Mouse (Mus musculus): ENCODE data around the gene Atf6.

Gene Atf6

DNA sequence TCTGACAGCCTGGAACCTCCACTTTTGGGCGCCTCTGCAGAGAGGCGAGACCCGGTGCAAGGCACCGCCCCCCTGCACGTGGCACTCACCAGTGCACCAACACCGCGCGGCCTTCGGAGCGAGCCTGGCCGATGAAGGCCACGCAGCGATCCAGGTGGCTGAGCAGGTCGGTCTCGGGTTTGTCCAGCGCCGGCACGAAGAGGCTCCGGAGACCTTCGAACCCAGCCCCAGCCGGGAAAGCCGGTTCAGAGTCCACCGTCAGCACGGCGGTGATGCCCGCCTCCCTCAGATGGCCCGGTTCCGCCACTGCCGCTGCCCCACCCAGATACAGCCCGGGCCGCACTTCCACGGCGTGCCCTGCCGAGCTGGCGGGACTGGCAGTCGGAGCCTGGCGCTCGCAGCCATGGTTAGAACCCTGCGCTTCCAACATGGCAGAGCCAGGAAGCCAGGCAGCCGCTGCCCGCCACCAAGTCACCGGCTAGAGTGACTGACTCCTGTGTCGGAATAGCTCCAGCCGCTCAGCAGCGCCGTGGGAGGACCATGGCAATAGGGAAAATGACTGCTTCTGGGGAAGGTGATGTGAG, 17.5 kb upstream of the Atf6 start, which contains the start of the genes Gm26620 and Dusp12:
Gm26620 (plus strand) TSS at position 88 of the 584 bp plus-strand sequence.
Dusp12 (minus strand) TSS at position 563 of the 584 bp plus-strand sequence.
- in situ Hi-C loops (cut with MboI, MseI), result loop anchor here in 1 of 2 experiments (25.0 kb wide), 1 partner anchor 377 kb away; the partner anchor contains the start of genes Adamts4, B4galt3 and Ndufs2

DNA sequence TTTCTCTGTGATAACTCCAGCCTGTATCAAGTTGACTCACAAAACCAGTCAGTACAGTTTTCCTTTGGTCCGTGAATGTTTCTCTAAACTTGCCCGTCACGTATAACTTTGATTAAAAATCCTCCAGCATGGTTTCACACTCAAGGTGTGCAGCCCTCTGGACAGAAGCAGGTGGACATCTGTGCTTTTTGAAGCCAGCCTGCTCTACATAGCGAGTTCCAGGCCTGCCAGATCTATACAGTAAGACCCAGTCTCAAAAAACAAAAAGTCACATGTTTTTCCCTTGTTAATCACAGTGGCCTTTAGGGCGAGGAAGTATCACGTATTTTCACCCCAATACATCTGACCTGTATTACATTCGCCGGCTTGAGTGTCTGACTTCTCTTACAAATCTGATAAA, 16.8 kb upstream of the Atf6 start:
- in situ Hi-C loops (cut with MboI, MseI), result loop anchor here in 1 of 2 experiments (25.0 kb wide), 1 partner anchor 378 kb away; the partner anchor contains the start of genes Adamts4, B4galt3 and Ndufs2

DNA sequence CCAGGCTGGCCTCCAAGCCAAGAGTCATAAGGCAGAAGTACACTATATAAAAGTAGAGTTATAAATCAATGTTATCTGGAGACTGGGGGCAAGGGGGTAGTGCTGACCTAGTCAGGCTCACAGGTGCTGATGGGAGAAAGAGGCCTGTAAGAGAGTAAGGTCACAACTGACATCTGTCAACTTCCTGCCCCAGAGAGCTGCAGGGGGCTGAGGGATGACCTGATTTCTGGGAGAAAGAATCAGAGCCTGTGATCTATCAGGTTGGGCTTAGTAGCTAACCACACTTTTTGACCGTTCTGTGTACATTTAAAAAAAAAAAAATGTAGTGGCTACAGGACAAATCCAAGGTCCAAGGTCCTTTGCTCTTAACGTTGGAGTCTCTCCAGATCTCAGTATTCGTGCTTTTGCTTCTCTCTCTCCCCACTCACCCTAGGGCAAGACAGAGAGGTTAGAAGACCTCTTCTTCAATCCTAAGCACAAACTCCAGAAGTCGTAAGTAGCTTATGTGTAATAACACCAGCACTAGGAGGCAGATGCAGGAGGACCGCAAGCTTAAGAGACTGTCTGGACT, 15.4 kb upstream of the Atf6 start:
- in situ Hi-C loops (cut with MboI, MseI), result loop anchor here in 1 of 2 experiments (25.0 kb wide), 1 partner anchor 379 kb away; the partner anchor contains the start of genes Adamts4, B4galt3 and Ndufs2

DNA sequence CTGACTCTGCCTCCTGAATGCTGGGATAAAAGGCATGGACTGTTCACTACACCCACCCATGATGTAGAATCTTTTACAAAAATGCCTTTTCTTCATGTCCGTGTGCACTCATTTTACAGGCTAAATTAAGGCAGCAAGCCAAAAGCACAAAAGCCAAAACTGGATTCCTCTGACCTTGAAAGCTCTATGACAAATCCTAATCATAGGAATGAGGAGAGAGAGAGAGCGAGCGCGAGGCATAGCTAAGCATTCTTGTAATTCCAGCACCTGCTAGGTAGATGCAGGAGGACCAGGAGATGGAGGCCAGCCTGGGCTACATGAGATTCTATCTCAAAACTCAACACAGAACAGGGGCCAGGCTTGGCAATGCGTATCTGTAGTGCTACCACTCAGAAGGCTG, 9.3 kb upstream of the Atf6 start:
- in situ Hi-C loops (cut with MboI, MseI), result loop anchor here in 1 of 2 experiments (25.0 kb wide), 1 partner anchor 385 kb away; the partner anchor contains the start of genes Adamts4, B4galt3 and Ndufs2

DNA sequence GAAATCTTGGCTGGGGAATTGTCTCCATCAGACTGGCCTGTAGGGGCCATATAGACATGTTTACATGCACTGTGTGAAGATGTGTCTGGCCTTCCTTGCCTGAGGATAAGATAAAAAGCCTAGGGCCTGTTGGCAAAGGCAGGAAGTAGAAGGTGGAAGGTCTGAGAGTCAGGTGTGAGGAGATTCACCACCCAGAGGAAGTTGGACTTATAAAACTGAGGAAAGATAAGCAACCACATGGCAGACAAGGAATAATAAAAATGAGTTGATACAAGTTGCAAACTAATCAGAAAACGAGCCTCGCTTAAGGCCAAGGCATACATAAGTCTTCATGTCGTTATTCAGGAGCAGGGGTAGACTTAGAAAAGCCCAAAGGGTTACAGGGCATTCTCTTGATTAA, 8.1 kb upstream of the Atf6 start:
- in situ Hi-C loops (cut with MboI, MseI), result loop anchor here in 1 of 2 experiments (25.0 kb wide), 1 partner anchor 387 kb away; the partner anchor contains the start of genes Adamts4, B4galt3 and Ndufs2

DNA sequence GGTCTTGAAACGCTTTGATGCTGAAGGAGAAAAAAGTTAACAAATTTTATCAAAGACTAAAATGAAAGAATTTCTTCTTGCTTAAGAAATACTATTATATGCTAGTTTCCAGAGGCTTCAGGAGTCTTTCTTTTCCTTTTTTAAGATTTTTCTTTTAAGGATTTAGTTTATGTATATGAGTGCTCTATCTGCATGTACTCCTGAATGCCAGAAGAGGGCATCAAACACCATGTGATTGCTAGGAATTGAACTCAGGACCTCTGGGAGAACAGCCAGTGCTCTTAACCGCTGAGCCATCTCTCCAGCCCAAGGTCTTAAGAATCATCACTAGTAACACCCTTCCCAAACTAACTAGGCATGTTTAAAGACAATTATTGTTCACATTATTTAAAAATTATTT, 4.4 kb upstream of the Atf6 start:
- in situ Hi-C loops (cut with MboI, MseI), result loop anchor here (25.0 kb wide), 2 partner anchors 660 to 1640 kb away; partner anchors contain the start of genes Cfap45 (in 1 of the 2), Tagln2 (in 1 of the 2) and Uhmk1 (in 1 of the 2)

DNA sequence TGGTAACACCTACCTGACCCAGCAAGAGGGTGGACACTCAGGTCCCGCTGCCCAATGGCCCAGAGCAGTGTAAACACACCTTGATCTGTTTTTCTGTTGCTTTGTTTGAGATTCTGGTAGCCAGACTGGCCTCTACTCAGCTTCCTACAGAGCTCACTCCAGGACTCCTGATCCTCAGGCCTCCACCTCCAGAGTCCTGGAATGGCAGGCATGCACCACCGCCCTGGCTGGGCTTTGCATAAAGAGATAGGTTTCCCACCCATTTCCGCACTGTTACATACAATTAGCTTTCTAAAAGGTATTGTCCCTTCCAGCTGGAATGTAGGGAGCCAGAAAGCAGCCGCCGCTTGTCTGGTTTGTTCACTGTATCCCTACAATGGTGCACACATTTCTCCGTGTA, 3.8 kb upstream of the Atf6 start:
- in situ Hi-C loops (cut with MboI, MseI), result loop anchor here (25.0 kb wide), 2 partner anchors 659 to 1641 kb away; partner anchors contain the start of genes Cfap45 (in 1 of the 2), Tagln2 (in 1 of the 2) and Uhmk1 (in 1 of the 2)

DNA sequence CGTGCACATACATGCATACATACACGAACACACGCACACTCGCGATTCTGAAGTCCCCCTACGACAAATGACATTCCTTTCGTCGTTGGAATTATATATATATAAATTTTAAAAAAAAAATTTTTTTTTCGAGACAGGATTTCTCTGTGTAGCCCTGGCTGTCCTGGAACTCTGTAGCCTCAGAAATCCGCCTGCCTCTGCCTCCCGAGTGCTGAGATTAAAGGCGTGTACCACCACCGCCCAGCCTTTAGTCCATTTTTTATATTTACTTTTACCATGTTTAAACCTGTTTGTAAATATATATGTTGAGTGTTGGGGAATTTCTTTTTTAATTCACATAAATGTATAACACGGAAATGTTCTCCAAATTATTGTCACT, 1.3 kb upstream of the Atf6 start:
- in situ Hi-C loops (cut with MboI, MseI), result loop anchor here (25.0 kb wide), 2 partner anchors 657 to 1643 kb away; partner anchors contain the start of genes Cfap45 (in 1 of the 2), Tagln2 (in 1 of the 2) and Uhmk1 (in 1 of the 2)

DNA sequence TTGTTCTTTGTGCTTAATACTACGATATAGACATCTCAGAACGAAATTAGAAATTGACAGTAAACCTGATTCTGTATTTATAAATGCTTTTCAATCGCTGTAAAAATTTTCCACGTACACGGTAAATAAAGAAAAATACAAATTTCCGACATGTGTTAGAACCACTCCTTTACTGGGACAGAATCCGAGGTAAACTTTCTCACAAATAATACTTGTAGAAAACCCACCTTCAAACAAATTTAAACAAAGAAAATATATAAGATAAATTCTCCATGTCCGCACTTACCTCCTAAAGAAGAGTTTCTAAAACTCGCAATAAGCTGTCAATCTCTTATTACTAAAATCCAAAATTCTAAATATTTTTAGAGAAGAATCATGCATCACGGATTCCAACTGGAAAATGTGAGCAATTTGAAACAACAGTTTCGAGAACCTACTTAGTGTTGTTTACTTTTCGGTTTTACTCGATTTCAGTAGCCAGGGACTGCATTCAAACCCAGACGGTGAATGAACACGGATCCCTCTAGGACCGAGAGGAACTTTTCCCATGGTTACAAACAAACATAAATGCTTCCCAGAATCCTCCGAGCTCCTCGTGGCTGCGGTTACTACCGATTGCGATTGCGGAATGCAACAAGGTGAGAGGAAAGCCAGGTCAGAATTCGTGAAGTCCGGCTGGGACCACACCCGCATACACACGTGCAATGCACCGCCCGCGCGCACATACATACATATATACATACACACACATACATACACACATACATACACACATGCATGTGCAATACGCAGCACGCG, 735 bp upstream of the Atf6 start:
- in situ Hi-C loops (cut with MboI, MseI), result loop anchor here (25.0 kb wide), 2 partner anchors 656 to 1644 kb away; partner anchors contain the start of genes Cfap45 (in 1 of the 2), Tagln2 (in 1 of the 2) and Uhmk1 (in 1 of the 2)

DNA sequence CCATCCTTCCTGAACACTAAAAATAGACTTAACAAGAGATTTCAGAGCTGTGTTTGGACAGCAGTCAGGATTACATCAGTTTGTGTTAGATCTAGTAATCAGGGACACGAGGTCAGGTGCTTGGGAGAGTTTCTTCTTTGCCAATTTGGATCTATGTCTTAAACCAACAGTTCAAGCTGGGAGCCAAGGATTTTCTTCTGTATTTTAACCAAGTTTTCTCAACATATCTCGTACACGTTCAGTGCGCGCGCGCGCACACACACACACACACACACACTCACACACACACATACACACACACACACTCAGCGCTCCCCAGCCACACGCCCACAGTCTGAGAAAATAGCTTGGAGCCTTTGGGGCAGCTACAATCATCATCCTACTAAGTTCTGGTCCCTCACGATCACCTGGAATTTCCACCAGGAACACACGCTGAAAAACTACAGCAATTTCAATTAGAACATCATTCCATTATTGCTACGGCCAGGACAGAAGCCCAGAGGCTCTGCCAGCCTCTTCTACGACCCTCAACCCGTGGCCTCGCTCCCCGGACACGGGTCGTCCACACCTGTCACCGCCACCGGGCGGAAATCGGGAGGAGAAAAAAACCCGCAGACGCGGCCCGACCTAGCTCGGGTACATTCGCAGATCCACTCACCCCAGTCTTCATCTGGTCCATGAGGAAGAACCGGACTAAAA, 430 bp downstream of the Atf6 start:
- in situ Hi-C loops (cut with MboI, MseI), result loop anchor here (25.0 kb wide), 2 partner anchors 655 to 1645 kb away; partner anchors contain the start of genes Cfap45 (in 1 of the 2), Tagln2 (in 1 of the 2) and Uhmk1 (in 1 of the 2)

DNA sequence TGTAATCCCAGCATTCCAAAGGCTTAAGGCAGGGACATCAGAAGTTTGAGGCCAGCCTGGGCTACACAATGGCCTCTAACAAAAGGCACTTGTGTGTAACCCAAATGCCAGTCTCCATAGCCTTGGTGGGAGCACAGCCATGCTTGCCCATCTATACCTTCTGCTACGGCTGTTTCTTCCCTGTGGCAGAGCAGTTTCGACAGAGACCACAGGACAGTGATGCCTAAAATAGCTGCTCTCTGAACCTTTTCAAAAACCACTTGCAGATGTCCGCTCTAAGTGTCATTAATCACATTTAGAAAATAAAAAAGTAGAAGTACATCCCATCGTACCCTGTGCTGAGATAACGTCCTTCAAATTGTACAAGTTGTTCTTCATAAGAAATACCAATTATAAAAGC, 2.2 kb downstream of the Atf6 start:
- in situ Hi-C loops (cut with MboI, MseI), result loop anchor here (25.0 kb wide), 2 partner anchors 653 to 1647 kb away; partner anchors contain the start of genes Cfap45 (in 1 of the 2), Tagln2 (in 1 of the 2) and Uhmk1 (in 1 of the 2)

DNA sequence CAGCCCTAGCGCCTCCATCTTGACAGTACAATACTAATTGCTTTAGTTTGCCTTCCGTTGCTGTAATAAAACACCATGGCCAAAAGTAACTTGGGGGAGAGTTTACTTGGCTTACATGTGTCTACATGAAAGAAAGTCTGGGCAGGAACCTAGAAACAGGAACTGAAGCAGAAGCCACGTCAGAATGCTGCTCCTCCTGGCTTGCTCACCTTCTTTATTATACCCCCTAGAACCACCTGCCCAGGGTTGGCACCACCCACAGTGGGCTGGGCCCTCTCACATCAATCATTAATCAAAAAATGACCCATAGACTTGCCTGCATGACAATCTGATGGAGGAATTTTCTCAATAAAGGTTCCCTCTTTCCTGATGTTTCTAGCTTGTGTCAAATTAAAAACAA, 2.8 kb downstream of the Atf6 start:
- in situ Hi-C loops (cut with MboI, MseI), result loop anchor here (25.0 kb wide), 2 partner anchors 652 to 1648 kb away; partner anchors contain the start of genes Cfap45 (in 1 of the 2), Tagln2 (in 1 of the 2) and Uhmk1 (in 1 of the 2)

DNA sequence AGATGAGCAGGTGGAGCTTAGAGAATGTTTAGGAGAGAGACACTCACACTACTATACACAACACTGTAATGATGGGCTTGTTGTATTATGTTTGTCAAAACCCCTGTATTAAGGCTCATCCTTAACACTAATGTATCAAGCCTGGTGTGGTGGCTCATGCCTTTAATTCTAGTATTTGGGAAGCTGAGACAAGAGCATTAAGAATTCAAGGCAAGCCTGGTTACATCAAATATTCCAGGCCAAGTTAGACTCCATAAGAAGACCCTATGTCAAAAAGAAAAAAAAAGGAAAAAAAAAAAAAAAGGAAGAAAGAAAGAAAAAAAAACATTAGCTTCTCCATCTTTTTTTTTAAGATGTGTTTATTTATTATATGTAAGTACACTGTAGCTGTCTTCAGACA, 3.3 kb downstream of the Atf6 start:
- in situ Hi-C loops (cut with MboI, MseI), result loop anchor here (25.0 kb wide), 2 partner anchors 652 to 1648 kb away; partner anchors contain the start of genes Cfap45 (in 1 of the 2), Tagln2 (in 1 of the 2) and Uhmk1 (in 1 of the 2)

DNA sequence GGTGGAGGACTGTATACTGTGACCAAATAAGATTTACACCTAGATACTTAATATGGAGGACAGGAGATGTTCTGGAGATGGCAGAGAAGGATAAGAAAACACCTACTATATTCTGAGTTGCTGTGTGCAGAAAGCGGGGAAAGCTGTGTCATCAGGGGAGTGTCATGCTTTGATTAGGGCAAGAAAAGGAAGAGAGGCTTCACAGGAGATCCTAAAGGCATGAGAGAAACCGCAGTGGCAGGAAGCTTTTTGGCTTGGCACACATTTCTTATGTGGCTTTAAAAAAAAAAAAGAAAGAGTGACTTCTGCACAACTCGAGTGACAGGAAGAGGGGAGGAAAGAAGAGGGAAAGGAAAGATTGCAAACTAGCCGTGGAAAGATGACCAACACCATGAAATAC, 4.5 kb downstream of the Atf6 start:
- in situ Hi-C loops (cut with MboI, MseI), result loop anchor here (25.0 kb wide), 2 partner anchors 651 to 1649 kb away; partner anchors contain the start of genes Cfap45 (in 1 of the 2), Tagln2 (in 1 of the 2) and Uhmk1 (in 1 of the 2)

DNA sequence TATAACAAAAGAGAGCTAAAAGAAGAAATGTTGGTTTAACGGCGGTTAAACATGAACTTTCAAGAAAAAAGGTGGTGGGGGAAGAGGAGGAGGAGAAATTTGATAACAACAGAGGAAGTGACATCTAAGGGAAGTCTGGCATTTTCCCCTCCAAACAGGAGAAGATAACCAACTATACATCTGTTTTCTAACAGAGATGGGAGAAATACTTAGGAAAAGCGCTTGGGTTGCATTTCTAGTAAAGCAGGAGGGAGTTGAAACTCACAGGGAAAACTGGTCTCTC, 5.2 kb downstream of the Atf6 start:
- in situ Hi-C loops (cut with MboI, MseI), result loop anchor here (25.0 kb wide), 2 partner anchors 650 to 1650 kb away; partner anchors contain the start of genes Cfap45 (in 1 of the 2), Tagln2 (in 1 of the 2) and Uhmk1 (in 1 of the 2)

DNA sequence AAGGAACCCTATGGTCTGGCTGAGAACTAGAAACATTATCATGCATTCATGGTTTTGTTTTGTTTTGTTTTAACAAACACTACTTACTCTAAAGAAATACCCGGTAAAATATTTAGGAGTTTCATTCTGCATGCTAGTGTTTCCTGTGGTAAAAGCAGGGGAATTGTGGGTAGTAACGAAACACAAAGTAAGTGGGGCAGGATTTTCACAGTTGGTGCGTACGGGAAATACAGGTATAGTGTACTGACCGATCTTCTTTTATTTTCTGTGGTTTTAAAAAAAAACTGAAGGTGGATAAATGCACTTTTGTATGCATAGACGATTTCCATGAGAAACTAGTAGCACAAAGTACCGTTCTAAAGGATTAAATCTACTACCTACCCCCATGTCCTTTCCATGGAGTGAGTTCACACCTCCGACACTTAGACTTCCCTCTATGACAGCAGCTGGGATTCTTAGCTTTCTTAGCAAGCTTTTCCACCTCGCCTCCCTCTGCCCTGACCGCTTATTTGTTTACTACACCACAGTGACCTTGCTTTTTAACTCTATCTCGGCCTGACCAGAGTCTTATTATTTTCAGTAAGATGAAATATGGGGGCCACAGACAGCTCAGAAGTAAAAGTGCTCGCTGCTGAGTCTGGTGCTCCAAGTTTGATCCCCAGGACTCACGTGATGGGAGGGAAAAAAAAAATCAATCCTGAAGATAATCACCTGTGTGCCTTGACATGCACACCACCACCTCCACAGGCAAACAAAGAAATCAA, 5.7 kb downstream of the Atf6 start:
- in situ Hi-C loops (cut with MboI, MseI), result loop anchor here (25.0 kb wide), 2 partner anchors 650 to 1650 kb away; partner anchors contain the start of genes Cfap45 (in 1 of the 2), Tagln2 (in 1 of the 2) and Uhmk1 (in 1 of the 2)

DNA sequence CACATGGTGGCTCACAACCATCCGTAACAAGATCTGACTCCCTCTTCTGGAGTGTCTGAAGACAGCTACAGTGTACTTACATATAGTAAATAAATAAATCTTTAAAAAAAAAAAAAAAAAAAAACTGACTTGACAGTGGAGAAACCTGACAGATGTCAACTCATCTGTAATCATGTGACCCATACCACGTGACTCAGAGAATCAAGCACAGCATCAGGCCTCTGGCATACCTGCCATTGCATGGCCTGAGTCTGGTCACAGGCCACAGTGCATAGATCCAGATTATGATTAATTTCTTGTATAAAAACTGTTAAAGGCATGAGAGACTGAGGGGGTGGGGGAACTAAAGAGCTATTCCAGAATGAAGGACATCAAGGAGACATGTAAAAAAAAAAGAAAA, 8.7 kb downstream of the Atf6 start:
- in situ Hi-C loops (cut with MboI, MseI), result loop anchor here (25.0 kb wide), 2 partner anchors 647 to 1653 kb away; partner anchors contain the start of genes Cfap45 (in 1 of the 2), Tagln2 (in 1 of the 2) and Uhmk1 (in 1 of the 2)

DNA sequence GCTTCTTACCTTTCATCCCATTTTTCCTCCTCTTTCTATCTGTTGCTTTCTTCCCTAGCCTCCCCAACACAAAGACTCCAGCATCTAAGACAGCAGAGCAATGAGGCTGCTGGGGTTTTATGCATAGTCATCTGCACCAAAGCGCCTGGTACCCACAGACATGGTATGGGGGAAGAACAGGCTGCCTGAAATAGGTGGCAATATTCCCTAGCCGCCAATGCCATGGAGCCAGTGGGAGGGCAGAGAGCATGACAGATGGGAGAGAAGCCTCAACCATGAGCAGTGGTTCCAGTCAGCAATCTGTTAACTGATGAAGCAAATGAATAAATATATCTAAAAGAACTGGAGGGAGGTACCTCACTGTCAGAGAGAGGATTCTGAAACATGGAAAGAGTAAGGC, 10.2 kb downstream of the Atf6 start:
- in situ Hi-C loops (cut with MboI, MseI), result loop anchor here (25.0 kb wide), 2 partner anchors 645 to 1655 kb away; partner anchors contain the start of genes Cfap45 (in 1 of the 2), Tagln2 (in 1 of the 2) and Uhmk1 (in 1 of the 2)
